8 mouse cellular contexts compared by ENCODE assay signal in genomic region chr13:58158099-58158912, GRCm38 (mm10). TPM values are rescaled to one million over a fixed set of nuclear protein-coding genes. Genes with fewer than 3 reads are reported as not detected.
DNase-seq lines count a peak whose midpoint lies in the region; ATAC-seq lines count a peak whose summit lies in the region.

No protein-coding gene starts in this region.

- H3K27me3 ChIP-seq in forebrain, embryonic 10.5 days (ENCODE audit: poor library complexity, severe bottlenecking) = no peaks in the 10 kb centered on the region
- no peaks in the 10 kb centered on the region for H3K27me3 ChIP-seq in heart, embryonic 16.5 days (ENCODE audit: control insufficient read depth, insufficient read depth, low read length)
- no peaks in the 10 kb centered on the region for H3K27me3 ChIP-seq in liver, embryonic 15.5 days
- no peaks in the 10 kb centered on the region for H3K27me3 ChIP-seq in neural tube, embryonic 12.5 days (replicated peaks)

- peaks cover 37% of the 10 kb centered on the region for H3K36me3 ChIP-seq in forebrain, embryonic 10.5 days (replicated peaks)
- H3K36me3 ChIP-seq in heart, embryonic 16.5 days (ENCODE audit: control insufficient read depth, insufficient read depth) = peaks cover 22% of the 10 kb centered on the region
- peaks cover 23% of the 10 kb centered on the region for H3K36me3 ChIP-seq in liver, embryonic 15.5 days (replicated peaks)
- peaks cover 32% of the 10 kb centered on the region for H3K36me3 ChIP-seq in neural tube, embryonic 12.5 days

- peaks cover 16% of the 10 kb centered on the region for H3K4me1 ChIP-seq in forebrain, embryonic 10.5 days
- H3K4me1 ChIP-seq in heart, embryonic 16.5 days (ENCODE audit: control insufficient read depth, insufficient read depth, low read length) = peaks cover 5% of the 10 kb centered on the region
- H3K4me1 ChIP-seq in liver, embryonic 15.5 days (replicated peaks) = peaks cover 21% of the 10 kb centered on the region
- H3K4me1 ChIP-seq in neural tube, embryonic 12.5 days = peaks cover 5% of the 10 kb centered on the region; the same call in 1 of the 2 replicates

- DNase-seq in c-Kit-negative CD71-positive TER-119-positive erythroid progenitor cells, embryonic 14.5 days (ENCODE audit: low read depth, low spot score) = peak; percentile 94
- DNase-seq in forebrain, embryonic 10.5 days (ENCODE audit: extremely low spot score, low spot score) = peak; percentile 84
- DNase-seq in kidney, postnatal 36 days = peak; percentile 87 to 94
- peak; percentile 70 for DNase-seq in telencephalon, adult 2 months (ENCODE audit: low read depth, low spot score)

- peak; percentile 76 for ATAC-seq in CD4-positive, CD25-positive, alpha-beta regulatory T cell, adult 4 months
- peak; percentile 59 for ATAC-seq in heart, embryonic 16.5 days (replicated peaks; ENCODE audit: extremely low read depth, insufficient read depth, low FRiP score)
- ATAC-seq in liver, embryonic 15.5 days (ENCODE audit: insufficient read depth) = peak; percentile 68
- peak; percentile 35 for ATAC-seq in neural tube, embryonic 12.5 days (ENCODE audit: low FRiP score, low read depth)

- H3K9ac ChIP-seq in heart, embryonic 16.5 days (ENCODE audit: low read length) = peak overlapping the region; percentile 82
- peak overlapping the region; percentile 76 for H3K9ac ChIP-seq in liver, embryonic 15.5 days
- peak overlapping the region; percentile 86 for H3K9ac ChIP-seq in neural tube, embryonic 12.5 days

- peak overlapping the region; percentile 85 for H3K4me3 ChIP-seq in forebrain, embryonic 10.5 days
- peak overlapping the region; percentile 81 for H3K4me3 ChIP-seq in heart, embryonic 16.5 days (ENCODE audit: low read length)
- H3K4me3 ChIP-seq in liver, embryonic 15.5 days (replicated peaks) = peak overlapping the region; percentile 87
- peak overlapping the region; percentile 82 for H3K4me3 ChIP-seq in neural tube, embryonic 12.5 days

- H3K4me2 ChIP-seq in heart, embryonic 16.5 days (ENCODE audit: low read depth, low read length) = peak overlapping the region; percentile 87
- H3K4me2 ChIP-seq in liver, embryonic 15.5 days = peak overlapping the region; percentile 98
- peak overlapping the region; percentile 82 for H3K4me2 ChIP-seq in neural tube, embryonic 12.5 days (replicated peaks)

- peak overlapping the region; percentile 87 for H3K27ac ChIP-seq in forebrain, embryonic 10.5 days
- peak overlapping the region; percentile 78 for H3K27ac ChIP-seq in heart, embryonic 16.5 days (ENCODE audit: low read length)
- peak overlapping the region; percentile 81 for H3K27ac ChIP-seq in liver, embryonic 15.5 days (replicated peaks)
- H3K27ac ChIP-seq in neural tube, embryonic 12.5 days = no peak overlapping the region

- H3K9me3 ChIP-seq in forebrain, embryonic 10.5 days = peaks cover 16% of the 10 kb centered on the region
- H3K9me3 ChIP-seq in heart, embryonic 16.5 days (replicated peaks; ENCODE audit: control insufficient read depth, low read length) = peaks cover 3% of the 10 kb centered on the region; the same call in 1 of the 2 replicates
- H3K9me3 ChIP-seq in liver, embryonic 15.5 days (replicated peaks) = no peaks in the 10 kb centered on the region; the same call in 1 of the 2 replicates
- H3K9me3 ChIP-seq in neural tube, embryonic 12.5 days = peaks cover 6% of the 10 kb centered on the region

- 13% methylated on average over 16 of the region's 16 CpGs for WGBS in forebrain, embryonic 10.5 days
- 6% methylated on average over 16 of the region's 16 CpGs for WGBS in heart, embryonic 16.5 days
- 3% methylated on average over 16 of the region's 16 CpGs for WGBS in liver, embryonic 15.5 days (ENCODE audit: insufficient replicate concordance)
- WGBS in neural tube, embryonic 12.5 days = 14% methylated on average over 16 of the region's 16 CpGs

RNA-seq across cellular contexts. Expression of gene Idnk, which starts 0.9 kb away (rescaled TPM):
- 100 to 1,000 TPM; 260 to 314 TPM for polyA plus RNA-seq in CD4-positive, CD25-positive, alpha-beta regulatory T cell, adult 4 months (2017; shearing (Covaris generic))
- polyA plus RNA-seq in forebrain, embryonic 10.5 days (2016; fragmentation: Nextera tagmentation; extraction: Ambion mirVana) = 47.0 and 47.1 TPM in 2 replicates
- 32.4 and 35.8 TPM in 2 replicates for polyA plus RNA-seq in heart, embryonic 16.5 days (2015; fragmentation: Nextera tagmentation; extraction: Ambion mirVana)
- polyA plus RNA-seq in liver, embryonic 15.5 days (2015; fragmentation: Nextera tagmentation; extraction: Ambion mirVana) = 17.2 and 18.8 TPM in 2 replicates
- polyA plus RNA-seq in neural tube, embryonic 12.5 days (2016; fragmentation: Nextera tagmentation; extraction: Ambion mirVana) = 69.1 and 77.5 TPM in 2 replicates

RNA-seq across cellular contexts. Expression of gene Hnrnpa0, which starts 29.9 kb away (rescaled TPM):
- polyA plus RNA-seq in CD4-positive, CD25-positive, alpha-beta regulatory T cell, adult 4 months (2017; shearing (Covaris generic)) = 10 to 100 TPM; 17.1 to 27.4 TPM
- polyA plus RNA-seq in forebrain, embryonic 10.5 days (2016; fragmentation: Nextera tagmentation; extraction: Ambion mirVana) = 44.5 and 49.3 TPM in 2 replicates
- polyA plus RNA-seq in heart, embryonic 16.5 days (2015; fragmentation: Nextera tagmentation; extraction: Ambion mirVana) = 13.7 and 14.5 TPM in 2 replicates
- 5.2 and 6.2 TPM in 2 replicates for polyA plus RNA-seq in liver, embryonic 15.5 days (2015; fragmentation: Nextera tagmentation; extraction: Ambion mirVana)
- polyA plus RNA-seq in neural tube, embryonic 12.5 days (2016; fragmentation: Nextera tagmentation; extraction: Ambion mirVana) = 44.4 and 54.5 TPM in 2 replicates

RNA-seq across cellular contexts. Expression of gene Klhl3, which starts 44.9 kb away (rescaled TPM):
- 10 to 100 TPM; 14.8 to 18.4 TPM for polyA plus RNA-seq in CD4-positive, CD25-positive, alpha-beta regulatory T cell, adult 4 months (2017; shearing (Covaris generic))
- 2.0 and 2.1 TPM in 2 replicates for polyA plus RNA-seq in forebrain, embryonic 10.5 days (2016; fragmentation: Nextera tagmentation; extraction: Ambion mirVana)
- polyA plus RNA-seq in heart, embryonic 16.5 days (2015; fragmentation: Nextera tagmentation; extraction: Ambion mirVana) = 8.5 and 9.6 TPM in 2 replicates
- polyA plus RNA-seq in liver, embryonic 15.5 days (2015; fragmentation: Nextera tagmentation; extraction: Ambion mirVana) = 1.1 and 1.4 TPM in 2 replicates
- 5.6 and 6.1 TPM in 2 replicates for polyA plus RNA-seq in neural tube, embryonic 12.5 days (2016; fragmentation: Nextera tagmentation; extraction: Ambion mirVana)

RNA-seq across cellular contexts. Expression of gene Ubqln1, which starts 57.1 kb away (rescaled TPM):
- polyA plus RNA-seq in CD4-positive, CD25-positive, alpha-beta regulatory T cell, adult 4 months (2017; shearing (Covaris generic)) = 10 to 100 TPM; 14.2 to 21.1 TPM
- 123 and 133 TPM in 2 replicates for polyA plus RNA-seq in forebrain, embryonic 10.5 days (2016; fragmentation: Nextera tagmentation; extraction: Ambion mirVana)
- polyA plus RNA-seq in heart, embryonic 16.5 days (2015; fragmentation: Nextera tagmentation; extraction: Ambion mirVana) = 71.4 and 71.8 TPM in 2 replicates
- 42.4 and 45.2 TPM in 2 replicates for polyA plus RNA-seq in liver, embryonic 15.5 days (2015; fragmentation: Nextera tagmentation; extraction: Ambion mirVana)
- 172 and 184 TPM in 2 replicates for polyA plus RNA-seq in neural tube, embryonic 12.5 days (2016; fragmentation: Nextera tagmentation; extraction: Ambion mirVana)
